Mouse (Mus musculus): ENCODE measurements at regions not wholly inside any gene's neighbourhood (a gene's known extent, or its start where the extent isn't known, plus 50 kb on each side); places are given as distances from the start of the nearest gene placed in this dataset.

DNA sequence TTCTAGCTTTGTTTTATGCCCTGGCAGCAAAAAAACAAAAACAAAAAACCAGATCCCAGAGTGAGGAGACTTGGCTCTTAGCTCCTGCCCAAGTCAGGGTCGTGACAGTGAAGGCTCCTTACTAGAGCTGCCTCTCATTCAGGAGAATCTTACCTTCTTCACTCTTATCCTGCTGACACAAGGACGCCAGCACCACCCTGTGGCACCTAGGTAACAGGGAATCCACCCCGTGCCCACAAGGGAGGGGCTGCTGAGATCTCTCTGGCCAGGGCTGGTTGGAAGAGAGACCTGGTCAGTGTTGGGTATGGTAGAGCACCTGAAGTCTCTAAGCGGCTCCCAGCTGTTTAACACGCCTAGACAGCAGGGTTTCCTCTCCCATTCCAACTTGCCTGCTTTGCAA is 139.3 kb downstream of the Cyp26a1 start:
- no peak for DNase-seq (ENCODE audit: low read depth, low spot score)
